Mouse (Mus musculus) heart, adult 2 months (tissue): ENCODE results near the gene Adamts4.

Experiments
- EP300 ChIP-seq: fragments of 200-500 bp; IDR thresholded peaks from 2 replicates; pipeline ENCODE4 v1.6.1; 2011; ENCODE audit warnings: low read depth, low read length, control low read depth; ENCODE audit not compliant: insufficient read depth
- POLR2A ChIP-seq: fragments of 200-500 bp; IDR thresholded peaks from 2 replicates; pipeline ENCODE4 v1.6.1; 2011; ENCODE audit warnings: mild to moderate bottlenecking, low read depth, low read length, control low read depth; ENCODE audit not compliant: insufficient read depth

- no peak for TF ChIP-seq EP300
- no peak for TF ChIP-seq POLR2A
Observed at GRCm38 (mm10) chr1:171293351-171293750, 43.1 kb downstream of the Adamts4 start.
